Mouse (Mus musculus) T-helper 2 cell (primary cell): ENCODE data around the gene Ecm2.

Source experiments
- in situ Hi-C: fragments of 300-600 bp; cut with MboI, MseI; formaldehyde crosslinking; loops from one replicate; pipeline ENCODE4 v1.15.1; 2025; ENCODE audit warnings: high pct_unique_total_duplicates

Ecm2 gene

DNA sequence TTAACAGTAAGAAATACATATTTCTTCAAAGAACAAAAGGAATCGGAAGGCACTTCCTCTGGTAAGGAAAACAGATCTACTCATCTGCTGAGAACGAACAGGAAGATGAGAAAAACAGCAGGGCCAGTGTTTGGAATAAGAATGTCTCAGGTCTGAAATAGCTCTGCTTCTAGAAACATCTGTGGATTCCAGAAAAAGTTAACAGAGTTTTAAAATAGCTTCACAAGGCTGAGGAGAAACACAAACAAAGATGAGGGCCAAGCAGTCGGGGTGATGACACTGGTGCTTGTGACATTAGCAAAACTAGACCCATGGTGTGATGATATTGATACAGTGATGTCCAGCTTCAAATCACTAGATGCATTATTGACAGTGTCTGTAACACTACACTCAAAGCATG lies 2.6 kb downstream of the Ecm2 start:
- in situ Hi-C loops: no loop called here

DNA sequence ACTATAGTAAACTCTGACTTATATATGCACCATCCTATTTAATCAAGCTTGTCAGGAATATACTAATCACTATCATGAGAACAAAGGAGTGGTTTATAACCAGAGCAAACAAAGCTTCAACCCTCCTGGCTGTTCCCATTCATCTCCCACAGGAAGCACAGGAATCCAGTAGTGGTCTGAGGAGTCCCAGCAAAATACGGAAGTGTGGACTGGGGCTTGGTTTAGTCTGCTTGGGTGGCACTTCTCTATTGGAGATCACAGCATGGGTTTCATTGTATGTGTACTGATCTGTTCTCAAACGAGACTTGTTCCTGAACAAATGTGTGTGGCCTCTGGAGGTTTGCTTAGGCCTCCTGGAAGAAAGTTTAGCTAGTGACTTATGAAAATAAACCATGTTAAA lies 14.2 kb downstream of the Ecm2 start:
- in situ Hi-C loops: no loop called here

DNA sequence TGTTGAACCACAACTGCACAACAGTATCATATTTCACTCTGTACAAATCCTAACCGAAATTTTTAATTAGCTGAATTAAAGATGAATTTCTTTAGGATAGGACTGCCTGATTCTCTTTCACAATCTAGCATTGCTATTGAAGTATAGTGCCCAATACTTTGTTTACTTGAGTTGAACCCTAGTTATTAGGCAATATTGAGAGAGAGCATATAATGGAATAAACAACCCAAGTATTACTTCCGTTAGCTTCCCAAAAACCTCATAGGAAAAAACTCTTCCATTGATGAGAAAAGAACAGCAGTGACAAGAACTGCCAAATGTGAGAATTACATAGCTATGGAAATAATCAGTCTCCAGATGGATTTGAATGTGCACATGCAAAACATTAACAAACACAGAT lies 21.6 kb downstream of the Ecm2 start:
- in situ Hi-C loops: no loop called here

DNA sequence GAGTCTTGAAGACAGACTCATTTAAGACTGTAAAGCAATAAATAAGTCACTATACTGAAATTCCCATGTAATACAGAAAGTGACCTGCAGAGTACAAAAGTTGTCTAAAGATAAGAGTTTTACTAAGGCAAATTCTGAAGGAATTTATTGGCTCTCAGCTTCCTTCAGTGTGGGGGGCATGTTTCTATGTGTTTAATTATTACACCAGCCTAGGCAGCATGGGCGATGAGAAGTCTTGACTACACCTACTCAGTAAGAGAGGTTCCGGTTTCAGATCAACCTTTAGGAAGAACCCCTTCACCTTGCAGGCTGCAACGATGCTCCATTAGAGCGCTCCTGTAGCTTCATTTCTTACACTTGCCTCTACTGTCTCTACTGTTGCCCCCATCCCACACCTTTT lies 26.0 kb downstream of the Ecm2 start:
- in situ Hi-C loops: no loop called here

DNA sequence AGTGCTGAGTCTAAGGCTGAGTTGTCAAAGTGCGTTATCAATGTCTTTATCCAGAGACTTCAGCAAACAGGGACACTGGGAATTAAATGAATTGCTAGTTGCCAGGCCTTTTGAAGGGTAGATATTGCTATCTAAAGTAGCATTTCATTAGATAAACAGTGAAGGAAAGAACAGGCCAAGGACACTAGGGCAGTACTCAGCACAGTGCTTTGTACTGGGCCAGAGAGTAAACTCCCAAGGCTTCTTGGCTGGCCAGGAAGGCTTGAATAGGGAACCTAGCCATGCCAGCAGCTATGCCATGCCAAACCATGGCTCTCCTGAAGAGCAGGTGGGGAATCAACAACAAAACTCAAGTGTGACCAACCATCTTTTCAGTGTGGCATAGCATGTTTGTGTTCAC lies 32.3 kb downstream of the Ecm2 start:
- in situ Hi-C loops: no loop called here

DNA sequence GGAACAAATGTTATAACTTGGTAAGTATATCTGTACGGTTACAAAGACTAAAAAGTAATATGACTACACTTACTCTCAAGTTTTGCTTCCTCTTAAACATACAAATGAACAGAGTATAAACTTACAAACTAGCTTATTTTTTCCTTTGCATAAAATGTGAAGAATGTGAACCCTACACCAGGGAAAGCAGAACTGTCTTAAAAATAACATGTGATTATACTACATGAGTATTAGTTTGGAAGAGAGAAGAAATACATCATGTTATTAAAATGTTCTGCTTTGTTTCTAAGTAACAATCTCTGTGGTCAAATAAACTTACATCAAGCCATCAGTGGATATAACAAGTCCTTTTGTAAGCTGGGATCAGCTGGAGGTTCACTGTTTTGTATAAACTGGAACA lies 34.1 kb downstream of the Ecm2 start:
- in situ Hi-C loops: no loop called here

DNA sequence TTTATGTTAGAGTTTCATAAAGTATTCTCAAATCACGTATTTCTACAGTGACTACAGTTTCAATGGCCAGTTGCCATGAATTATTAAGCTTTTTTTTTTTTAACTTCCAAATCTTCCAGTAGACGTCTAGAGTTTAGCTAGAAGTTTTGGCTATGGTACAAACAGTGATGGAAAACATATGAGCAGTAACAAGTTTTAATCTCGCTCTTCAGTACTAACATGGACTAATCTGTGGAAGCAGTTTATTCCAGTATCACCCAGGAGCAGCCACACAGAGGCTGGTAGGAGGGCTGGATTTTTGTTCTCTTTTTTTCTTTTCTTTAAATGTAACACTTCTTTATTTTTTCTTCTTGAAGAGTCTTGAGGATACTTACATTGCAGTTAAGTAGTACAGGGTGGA lies 39.7 kb downstream of the Ecm2 start, which contains the start of gene Aspn:
Gene Aspn (plus strand): TSS at position 165 of the 400 bp plus-strand sequence.
- in situ Hi-C loops: no loop called here

DNA sequence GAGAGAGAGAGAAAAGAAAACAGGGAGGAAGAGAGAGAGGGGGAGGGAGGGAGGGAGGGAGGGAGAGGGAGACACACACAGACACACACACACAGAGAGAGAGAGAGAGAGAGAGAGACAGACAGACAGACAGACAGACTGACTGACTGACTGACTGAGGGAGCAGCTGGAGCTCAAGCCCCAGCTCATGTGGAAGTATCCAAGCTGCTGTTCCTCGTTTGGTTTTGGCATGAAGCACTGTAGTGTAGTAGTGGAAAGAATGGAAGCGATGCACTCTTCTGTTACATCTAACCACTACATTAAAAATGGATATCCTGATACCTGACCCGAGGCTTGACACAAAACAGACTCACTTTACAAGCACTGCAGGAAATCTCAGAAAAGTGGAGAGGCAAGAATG lies 41.0 kb downstream of the Ecm2 start:
- in situ Hi-C loops: no loop called here

DNA sequence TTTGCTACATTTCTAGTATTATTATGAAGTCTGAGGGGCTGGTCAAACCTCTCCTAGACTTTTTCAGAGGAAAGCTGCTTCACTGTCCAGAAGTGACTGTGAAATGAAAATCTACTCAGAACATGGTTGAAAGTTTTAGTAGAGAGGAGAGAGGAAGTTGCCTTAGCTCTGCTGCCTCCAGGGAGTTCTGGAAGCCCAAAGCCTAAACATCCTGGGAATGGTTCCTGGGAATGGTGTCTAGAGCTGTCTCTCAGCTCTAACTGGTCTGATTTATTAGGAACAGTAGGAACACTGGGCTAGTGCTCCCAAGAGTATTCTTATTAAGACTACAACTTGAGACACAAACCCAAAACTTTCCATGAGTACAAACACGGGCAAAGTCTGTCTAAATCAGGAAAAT lies 41.9 kb downstream of the Ecm2 start:
- in situ Hi-C loops: no loop called here

DNA sequence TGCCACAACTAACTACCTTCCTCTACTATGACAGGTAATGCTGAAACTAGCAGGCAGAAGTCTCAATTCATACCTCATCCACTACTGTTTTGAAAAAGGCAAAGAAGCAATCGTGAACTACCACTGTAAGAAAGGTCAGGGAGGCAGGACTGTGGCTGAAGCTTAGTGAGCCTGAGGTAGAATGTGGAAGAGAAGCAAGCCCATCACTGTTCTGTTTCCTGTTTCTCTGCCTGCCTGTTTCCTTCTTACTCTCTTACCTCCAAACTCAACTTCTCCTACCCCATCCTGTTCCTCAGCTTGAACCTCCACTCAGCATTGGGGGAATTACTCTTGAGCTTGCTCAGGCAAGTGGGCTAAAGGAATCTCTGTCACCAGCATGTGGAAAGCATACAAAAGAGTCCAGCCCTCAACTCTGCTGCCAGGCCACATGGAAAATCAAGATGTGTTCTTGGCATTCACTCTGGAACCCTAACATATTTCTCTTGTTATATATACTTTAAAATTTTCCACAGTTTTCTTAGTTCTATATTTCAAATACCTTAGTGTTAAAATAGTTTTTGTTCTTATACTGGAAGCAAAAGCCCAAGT lies 43.0 kb downstream of the Ecm2 start:
- in situ Hi-C loops: no loop called here

DNA sequence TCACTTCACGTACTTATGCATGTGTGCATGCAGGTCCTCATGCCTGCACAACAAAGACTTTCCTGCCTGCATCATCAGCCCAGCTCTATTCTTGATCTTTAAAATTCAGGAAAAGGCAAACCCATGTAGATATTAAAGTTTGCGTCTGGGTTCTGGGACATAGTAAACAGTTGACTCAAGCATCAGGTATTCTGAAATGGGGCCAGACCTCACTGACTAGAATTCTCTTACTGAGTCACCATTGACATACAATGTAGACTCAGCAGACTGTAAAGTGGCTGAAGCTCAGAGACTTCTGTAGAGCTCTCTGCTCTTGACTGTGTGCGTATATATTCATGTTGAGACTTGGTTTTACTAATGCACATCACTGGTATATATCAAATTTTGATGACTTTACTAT lies 45.0 kb downstream of the Ecm2 start:
- in situ Hi-C loops: no loop called here

DNA sequence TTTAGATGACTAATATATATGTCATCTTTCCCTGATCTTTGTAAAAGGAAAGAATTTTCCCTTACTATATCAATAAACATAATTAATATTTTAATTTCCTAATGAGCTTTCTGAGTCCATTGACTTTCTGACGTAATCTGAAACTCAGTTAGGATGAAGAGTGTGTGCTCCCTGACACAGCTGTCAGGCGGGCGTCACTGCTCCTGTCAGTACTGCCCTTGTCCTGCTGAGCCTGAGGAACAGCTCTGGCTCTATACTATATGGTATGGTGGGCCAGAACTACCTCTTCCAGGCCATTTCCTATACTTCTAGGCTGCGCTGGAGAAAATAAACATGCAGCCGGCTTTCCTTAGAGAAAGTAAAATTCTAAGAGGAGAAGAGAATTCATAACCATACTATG lies 49.9 kb downstream of the Ecm2 start:
- in situ Hi-C loops: no loop called here

DNA sequence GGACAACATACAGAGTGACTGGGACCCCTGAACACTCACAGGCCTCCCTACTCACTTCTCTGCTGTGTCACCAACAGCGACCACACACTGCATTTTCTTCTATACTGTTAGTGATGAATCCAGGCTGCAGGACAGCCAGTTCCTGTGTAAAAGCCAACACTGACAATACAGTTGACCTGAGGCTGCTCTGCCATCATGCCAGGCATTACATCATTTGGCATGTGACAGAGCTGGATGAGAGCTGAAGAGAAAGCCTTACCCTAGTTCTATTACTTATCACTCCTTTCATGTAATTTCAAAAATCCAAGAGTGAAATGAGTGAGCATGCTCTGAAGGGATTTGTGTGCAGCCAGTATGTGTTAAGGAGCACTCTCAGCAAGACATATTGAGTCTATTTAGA lies 51.6 kb downstream of the Ecm2 start:
- in situ Hi-C loops: no loop called here

DNA sequence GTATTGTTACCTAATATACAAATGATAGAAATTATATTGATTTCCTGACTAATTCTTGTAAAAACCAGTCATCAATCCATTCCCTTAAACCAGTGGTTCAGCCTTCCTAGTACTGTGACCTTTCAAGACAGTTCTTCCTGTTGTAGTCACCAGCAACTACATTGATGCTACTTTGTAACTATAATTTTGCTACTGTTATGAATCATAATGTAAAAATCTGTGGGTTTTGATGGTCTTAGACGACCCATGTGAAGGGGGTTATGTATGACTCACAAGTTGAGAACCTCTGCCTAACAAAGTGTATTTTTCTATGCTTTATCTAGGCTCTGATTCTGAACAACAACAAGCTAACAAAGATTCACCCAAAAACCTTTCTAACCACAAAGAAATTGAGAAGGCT lies 52.3 kb downstream of the Ecm2 start:
- in situ Hi-C loops: no loop called here

DNA sequence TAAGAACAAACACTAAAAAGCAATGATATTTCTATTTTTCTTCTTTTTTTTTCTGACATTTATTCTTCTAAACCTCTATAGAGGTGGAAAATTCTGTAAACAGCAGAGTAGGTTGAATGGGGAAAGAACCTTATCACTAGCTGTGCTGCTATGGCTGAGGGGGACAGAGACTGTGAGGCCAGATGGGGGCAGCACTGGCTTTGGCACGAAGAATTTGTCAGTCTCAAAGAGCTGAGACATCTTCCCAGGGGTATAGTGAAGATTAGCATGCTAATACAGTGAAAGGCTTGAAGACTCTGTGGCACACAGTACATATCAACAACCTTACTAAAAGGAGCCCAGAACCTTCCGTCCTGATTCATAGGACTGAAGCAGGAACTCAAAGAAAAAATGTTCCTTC lies 54.6 kb downstream of the Ecm2 start:
- in situ Hi-C loops: no loop called here

DNA sequence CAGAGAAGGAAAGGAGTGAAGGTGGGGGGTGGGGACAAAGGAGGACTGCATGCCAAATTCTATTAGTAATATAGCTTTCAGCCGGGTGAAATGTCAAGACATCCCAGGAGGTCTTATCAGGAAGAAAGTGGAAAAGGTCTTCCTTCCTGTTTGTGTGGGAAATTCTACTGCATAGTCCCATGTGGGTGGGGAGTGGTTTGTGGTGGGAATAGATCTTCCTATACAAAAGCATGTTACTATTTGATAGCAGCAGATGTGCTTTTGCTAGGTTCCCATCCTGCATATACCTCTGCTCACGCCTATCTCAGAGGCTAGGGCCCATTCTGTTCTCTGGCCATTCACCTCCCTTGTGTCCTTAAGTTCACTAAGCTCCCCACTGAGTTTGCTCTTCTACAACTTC lies 56.3 kb downstream of the Ecm2 start:
- in situ Hi-C loops: no loop called here

DNA sequence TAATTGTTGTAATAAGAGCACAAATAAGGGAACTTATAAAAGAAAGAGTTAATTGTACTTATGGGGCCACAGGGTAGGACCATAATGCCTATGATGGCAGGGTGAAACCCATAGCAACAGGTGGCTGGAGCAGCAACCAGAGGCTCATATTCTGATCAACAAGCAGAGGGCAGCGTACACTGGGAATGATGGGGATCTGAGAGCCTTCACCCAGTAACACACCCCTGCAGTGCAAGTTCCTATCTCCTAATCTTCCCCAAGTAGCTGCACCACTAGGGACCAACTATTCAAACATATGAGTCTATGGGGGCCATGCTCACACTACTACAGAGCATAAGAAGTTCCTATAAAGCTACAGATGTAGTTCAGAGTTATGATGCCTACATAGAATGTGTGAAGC lies 59.7 kb downstream of the Ecm2 start:
- in situ Hi-C loops: no loop called here

DNA sequence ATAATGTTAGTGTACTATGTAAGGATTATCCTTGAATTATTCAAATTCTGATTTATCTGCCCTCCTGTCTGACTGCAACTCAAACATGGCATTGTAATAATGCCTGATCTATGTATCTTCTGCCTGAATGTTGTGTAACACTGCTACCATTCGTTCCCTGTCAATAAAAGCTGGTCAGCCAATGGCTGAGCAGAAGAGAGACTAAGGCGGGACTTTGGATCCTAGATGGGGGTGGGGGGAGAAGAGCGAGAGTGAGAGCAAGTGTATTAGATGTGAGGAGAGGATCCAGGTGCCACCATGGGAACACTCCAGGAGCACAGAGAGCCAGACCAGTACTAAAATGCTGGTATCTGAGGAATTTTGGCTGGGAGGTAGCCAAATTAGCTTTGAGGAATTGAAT lies 65.8 kb downstream of the Ecm2 start:
- in situ Hi-C loops: no loop called here

DNA sequence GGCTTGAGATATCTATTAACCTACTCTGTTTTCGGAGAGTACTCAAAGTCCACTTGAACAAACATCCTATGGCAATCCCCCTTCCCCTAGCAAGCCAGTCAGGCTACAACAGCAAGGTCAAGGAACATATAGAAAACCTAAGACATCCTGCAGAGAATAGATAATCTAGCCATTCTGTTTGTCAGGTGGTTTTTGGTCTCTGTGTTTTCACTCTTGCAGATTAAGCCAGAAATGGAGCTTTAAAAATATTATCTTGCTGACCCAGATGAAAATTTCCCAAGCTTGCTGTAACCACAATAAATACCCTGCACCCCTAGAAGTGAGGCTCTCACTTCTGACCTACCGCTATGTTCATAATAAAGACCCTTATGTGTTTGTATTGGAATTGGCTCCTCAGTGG lies 66.8 kb downstream of the Ecm2 start:
- in situ Hi-C loops: no loop called here

DNA sequence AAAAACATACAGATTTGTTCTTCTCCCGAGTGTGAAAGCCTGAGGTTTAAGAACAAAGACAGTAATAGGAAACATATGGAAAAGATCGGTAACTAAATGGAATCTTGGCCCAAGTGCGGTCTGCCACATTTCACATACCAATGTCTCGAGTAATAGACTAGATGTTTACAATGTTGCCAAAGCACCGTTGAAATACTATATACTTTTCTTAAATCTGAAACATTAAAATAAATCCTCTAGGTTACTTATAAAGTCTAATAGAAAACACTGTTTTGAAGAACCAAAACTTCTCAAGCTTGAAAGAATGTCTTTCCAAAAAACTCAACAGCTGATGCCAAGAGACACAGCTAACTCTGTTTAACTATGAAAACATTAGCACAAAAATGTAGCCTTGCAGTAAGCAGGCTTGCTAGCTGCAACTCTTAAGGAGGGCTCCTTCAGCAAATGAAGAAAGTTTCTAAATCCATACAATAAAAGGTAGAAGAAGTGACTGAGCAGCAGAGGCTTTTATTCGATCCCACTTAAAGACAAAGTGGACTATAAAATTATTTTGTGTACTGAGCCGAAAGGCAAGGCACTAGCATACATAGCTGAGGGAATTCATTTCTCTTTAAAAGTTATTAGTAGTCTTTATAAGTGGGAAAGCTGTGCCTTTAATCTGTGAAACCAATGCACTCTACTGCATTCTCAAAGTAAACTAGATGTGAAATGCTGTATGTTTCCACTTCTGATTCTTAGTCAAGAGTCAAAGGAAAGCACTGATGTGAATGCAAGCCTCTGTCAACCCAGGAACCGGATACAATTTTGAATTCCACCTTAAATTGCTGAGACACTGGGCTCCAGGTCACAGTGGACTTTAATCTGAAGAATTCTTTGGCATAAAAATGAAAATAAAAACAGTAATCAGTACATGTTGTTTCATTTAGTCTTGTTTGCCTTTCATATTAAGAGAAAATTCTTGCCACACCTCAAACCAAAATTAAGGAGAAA lies 77.2 kb downstream of the Ecm2 start, which contains the start of gene Omd:
Gene Omd (plus strand): TSS at position 922 of the 990 bp plus-strand sequence.
- in situ Hi-C loops: no loop called here
